Mouse (Mus musculus) neural tube, embryonic 10.5 days (tissue): ENCODE measurements at regions not wholly inside any gene's neighbourhood (a gene's known extent, or its start where the extent isn't known, plus 50 kb on each side); places are given as distances from the start of the nearest gene placed in this dataset.
A peak's percentile ranks its signal among the peaks of the same experiment; 100 is the strongest.

Experiments
- DNase-seq: peaks from one replicate; pipeline ENCODE4 v3.0.0-alpha.2; 2017; ENCODE audit warnings: low spot score; ENCODE audit errors: extremely low spot score

GRCm38 (mm10) chr1:52305679-52306632 is 72.9 kb upstream of the Gls start:
- DNase-seq: no peak

GRCm38 (mm10) chr1:52302557-52302956 is 69.5 kb upstream of the Gls start:
- DNase-seq: peak; percentile 61

GRCm38 (mm10) chr1:52301266-52301665 is 68.2 kb upstream of the Gls start:
- DNase-seq: no peak

DNA sequence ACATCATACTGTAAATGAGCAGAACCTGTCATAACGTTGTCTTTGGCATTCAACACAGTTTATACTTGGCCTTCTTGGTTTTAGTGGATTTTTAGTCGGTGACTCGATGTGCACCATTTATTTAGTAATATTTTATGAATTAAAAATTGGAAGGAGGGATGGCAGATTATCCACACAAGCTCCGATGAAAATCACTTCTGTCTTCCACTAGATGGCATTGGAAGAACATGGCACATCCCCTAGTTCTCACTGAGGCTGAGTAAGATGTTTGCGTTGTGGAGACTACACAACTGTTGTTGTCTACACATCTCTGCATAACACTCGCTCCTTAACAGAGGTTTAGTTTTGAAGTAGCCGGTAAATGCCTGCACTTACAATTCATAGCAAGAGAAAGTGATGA is 66.5 kb upstream of the Gls start:
- DNase-seq: no peak

- DNase-seq: no peak
Observed at GRCm38 (mm10) chr1:52298336-52298735, 65.3 kb upstream of the Gls start.

GRCm38 (mm10) chr1:52296178-52296577 is 63.1 kb upstream of the Gls start:
- no peak for DNase-seq

GRCm38 (mm10) chr1:52294521-52294920 is 61.5 kb upstream of the Gls start:
- DNase-seq: no peak

GRCm38 (mm10) chr1:52293393-52294099 is 60.5 kb upstream of the Gls start:
- no peak for DNase-seq
